Mouse (Mus musculus): ENCODE data around the gene Abi2. TPM values are rescaled to one million over a fixed set of nuclear protein-coding genes. Genes with fewer than 3 reads are reported as not detected.
A peak's percentile ranks its signal among the peaks of the same experiment; 100 is the strongest.

Gene Abi2
- polyA plus RNA-seq, 1 experiment from 2014 or later: 17.1 TPM

DNA sequence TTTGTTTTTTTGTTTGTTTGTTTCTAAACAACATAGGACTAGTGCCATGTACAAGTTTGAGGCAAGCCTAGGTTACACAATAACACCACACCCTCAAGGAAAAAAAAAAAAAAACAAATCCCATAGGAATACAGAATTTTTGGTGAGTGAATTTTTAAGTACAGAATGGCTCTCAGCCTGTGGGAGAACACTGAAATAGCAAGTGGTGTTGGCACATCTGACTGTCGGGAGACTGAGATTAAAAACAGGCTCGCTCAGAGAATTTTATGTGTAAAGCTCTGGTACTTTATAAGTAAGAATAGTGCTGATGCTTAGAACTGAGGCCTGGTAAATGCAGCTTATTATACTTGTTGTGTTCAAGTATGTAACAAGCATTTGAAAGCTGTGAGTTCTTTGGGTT is 60.1 kb downstream of the Abi2 start:
- no peaks in the 10 kb centered on the region for H3K27me3 ChIP-seq (replicated peaks; ENCODE audit: control insufficient read depth, insufficient read depth, low read length)
- H3K4me3 ChIP-seq (ENCODE audit: low read depth, low read length): no peak overlapping the region
- H3K4me2 ChIP-seq (ENCODE audit: low read depth, low read length): no peak overlapping the region
- peaks cover 33% of the 10 kb centered on the region for H3K36me3 ChIP-seq (ENCODE audit: control insufficient read depth, insufficient read depth, low read length)
- peak; percentile 23 for DNase-seq (ENCODE audit: low spot score)
- H3K27ac ChIP-seq (replicated peaks; ENCODE audit: low read depth, low read length): peak overlapping the region; percentile 33; the same call in 1 of the 2 replicates
- no peak for ATAC-seq (ENCODE audit: low read depth)
- H3K4me1 ChIP-seq (ENCODE audit: control insufficient read depth, insufficient read depth, low read length): no peaks in the 10 kb centered on the region
- WGBS: 75% methylated on average over 2 of the region's 2 CpGs
- no peaks in the 10 kb centered on the region for H3K9me3 ChIP-seq (ENCODE audit: control insufficient read depth, low read length)
- no peak overlapping the region for H3K9ac ChIP-seq (ENCODE audit: low read depth, low read length)

DNA sequence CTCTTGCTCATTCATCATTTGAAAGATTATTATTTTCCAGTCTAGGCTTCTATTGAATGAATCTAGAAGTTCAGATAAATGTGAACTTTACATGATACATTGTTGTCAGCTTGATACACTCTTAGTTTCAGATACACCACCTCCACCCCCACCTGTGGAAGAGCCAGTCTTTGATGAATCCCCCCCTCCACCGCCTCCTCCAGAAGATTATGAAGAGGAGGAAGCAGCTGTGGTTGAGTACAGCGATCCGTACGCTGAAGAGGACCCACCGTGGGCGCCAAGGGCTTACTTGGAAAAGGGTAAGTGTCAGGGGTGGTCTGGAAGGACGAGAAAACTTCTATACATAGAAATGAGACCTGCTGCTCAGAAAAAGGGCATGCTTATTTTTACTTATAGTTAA is 61.1 kb downstream of the Abi2 start:
- Histone ChIP-seq H3K9ac (ENCODE audit: low read depth, low read length) (no peak overlapping the region), H3K4me2 (ENCODE audit: low read depth, low read length) (no peak overlapping the region), H3K27me3 (replicated peaks; ENCODE audit: control insufficient read depth, insufficient read depth, low read length) (no peaks in the 10 kb centered on the region), H3K4me1 (ENCODE audit: control insufficient read depth, insufficient read depth, low read length) (no peaks in the 10 kb centered on the region), H3K9me3 (ENCODE audit: control insufficient read depth, low read length) (no peaks in the 10 kb centered on the region), H3K4me3 (ENCODE audit: low read depth, low read length) (no peak overlapping the region), H3K27ac (replicated peaks; ENCODE audit: low read depth, low read length) (no peak overlapping the region), H3K36me3 (ENCODE audit: control insufficient read depth, insufficient read depth, low read length) (peaks cover 26% of the 10 kb centered on the region)
- no peak for DNase-seq (ENCODE audit: low spot score)
- 90% methylated on average over 7 of the region's 7 CpGs for WGBS
- no peak for ATAC-seq (ENCODE audit: low read depth)

DNA sequence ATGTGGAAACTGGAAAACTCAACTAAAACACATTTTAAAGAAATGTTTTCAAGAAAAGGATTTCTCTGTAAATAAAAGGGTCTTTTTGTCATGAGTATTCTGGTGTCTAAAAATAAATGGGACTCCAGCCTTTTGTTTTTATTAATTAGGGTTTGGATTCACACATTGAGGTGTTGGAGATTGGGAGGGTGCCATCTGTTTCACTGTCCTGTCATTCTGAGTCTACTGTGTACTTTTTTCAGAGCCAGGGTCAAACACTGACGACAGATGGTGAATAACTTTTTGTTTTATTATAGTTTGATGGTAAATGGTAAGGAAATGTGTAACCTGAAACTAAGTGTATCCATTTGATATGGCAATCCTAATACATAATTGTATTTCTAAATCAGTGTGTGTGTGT is 72.1 kb downstream of the Abi2 start:
- no peak for ATAC-seq (ENCODE audit: low read depth)
- peaks cover 45% of the 10 kb centered on the region for H3K36me3 ChIP-seq (ENCODE audit: control insufficient read depth, insufficient read depth, low read length)
- WGBS: 57% methylated on average over 1 of the region's 1 CpGs

DNA sequence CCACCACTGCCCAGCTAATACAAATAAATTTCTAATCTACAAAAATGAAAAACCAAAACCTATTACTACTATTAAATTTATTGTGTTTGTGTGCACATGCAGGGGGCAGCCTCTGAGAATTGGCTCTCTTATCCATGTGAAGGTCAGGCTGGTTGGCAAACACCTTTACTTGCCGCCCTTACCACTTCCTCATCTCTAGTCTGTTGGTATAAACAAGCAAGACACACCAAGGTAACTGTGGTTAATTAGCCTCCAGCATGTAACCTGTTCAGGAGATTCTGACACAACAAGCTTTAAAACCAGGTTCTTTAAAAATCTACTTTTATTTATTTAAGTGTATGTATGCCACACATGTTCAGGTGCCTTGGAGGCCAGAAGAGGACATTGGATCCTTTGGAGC is 73.5 kb downstream of the Abi2 start:
- Histone ChIP-seq H3K9me3 (ENCODE audit: control insufficient read depth, low read length) (no peaks in the 10 kb centered on the region), H3K4me2 (ENCODE audit: low read depth, low read length) (no peak overlapping the region), H3K9ac (ENCODE audit: low read depth, low read length) (no peak overlapping the region), H3K27ac (replicated peaks; ENCODE audit: low read depth, low read length) (no peak overlapping the region), H3K4me1 (ENCODE audit: control insufficient read depth, insufficient read depth, low read length) (no peaks in the 10 kb centered on the region), H3K27me3 (replicated peaks; ENCODE audit: control insufficient read depth, insufficient read depth, low read length) (no peaks in the 10 kb centered on the region), H3K4me3 (ENCODE audit: low read depth, low read length) (no peak overlapping the region), H3K36me3 (ENCODE audit: control insufficient read depth, insufficient read depth, low read length) (peaks cover 45% of the 10 kb centered on the region)
- ATAC-seq (ENCODE audit: low read depth): no peak
- no peak for DNase-seq (ENCODE audit: low spot score)
- WGBS: 97% methylated on average over 1 of the region's 1 CpGs

More for the DNA sequence above, 72.1 kb downstream of the Abi2 start:
- Histone ChIP-seq H3K4me3 (ENCODE audit: low read depth, low read length) (no peak overlapping the region), H3K4me1 (ENCODE audit: control insufficient read depth, insufficient read depth, low read length) (no peaks in the 10 kb centered on the region), H3K27ac (replicated peaks; ENCODE audit: low read depth, low read length) (no peak overlapping the region), H3K9ac (ENCODE audit: low read depth, low read length) (no peak overlapping the region), H3K4me2 (ENCODE audit: low read depth, low read length) (no peak overlapping the region), H3K27me3 (replicated peaks; ENCODE audit: control insufficient read depth, insufficient read depth, low read length) (no peaks in the 10 kb centered on the region), H3K9me3 (ENCODE audit: control insufficient read depth, low read length) (no peaks in the 10 kb centered on the region)
- no peak for DNase-seq (ENCODE audit: low spot score)

DNA sequence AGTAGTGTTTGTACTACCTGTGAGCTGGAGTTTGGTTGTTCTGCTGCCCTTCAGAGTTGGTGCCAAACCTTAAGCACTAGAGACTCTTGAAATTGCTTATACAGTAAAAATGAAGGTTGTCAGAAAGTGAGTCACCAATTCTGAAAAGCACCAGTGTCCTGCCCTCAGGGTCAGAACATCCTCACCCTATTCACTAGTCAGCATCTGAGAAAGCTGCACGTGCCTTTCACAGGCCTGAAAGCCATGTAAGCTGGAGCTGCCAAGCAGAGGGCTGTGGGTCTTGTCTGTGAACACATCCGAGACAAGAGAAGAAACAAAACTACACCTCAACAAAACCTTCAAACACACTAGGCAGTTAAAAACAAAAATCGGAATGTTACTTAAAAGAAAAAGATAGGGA is 76.2 kb downstream of the Abi2 start:
- ATAC-seq (ENCODE audit: low read depth) (no peak), DNase-seq (ENCODE audit: low spot score) (no peak)
- no peak overlapping the region for H3K9ac ChIP-seq (ENCODE audit: low read depth, low read length)
- H3K36me3 ChIP-seq (ENCODE audit: control insufficient read depth, insufficient read depth, low read length): peaks cover 46% of the 10 kb centered on the region
- no peak overlapping the region for H3K4me2 ChIP-seq (ENCODE audit: low read depth, low read length)
- H3K9me3 ChIP-seq (ENCODE audit: control insufficient read depth, low read length): no peaks in the 10 kb centered on the region
- H3K4me3 ChIP-seq (ENCODE audit: low read depth, low read length): no peak overlapping the region
- 88% methylated on average over 3 of the region's 3 CpGs for WGBS
- no peak overlapping the region for H3K27ac ChIP-seq (replicated peaks; ENCODE audit: low read depth, low read length)
- no peaks in the 10 kb centered on the region for H3K4me1 ChIP-seq (ENCODE audit: control insufficient read depth, insufficient read depth, low read length)
- H3K27me3 ChIP-seq (replicated peaks; ENCODE audit: control insufficient read depth, insufficient read depth, low read length): no peaks in the 10 kb centered on the region

DNA sequence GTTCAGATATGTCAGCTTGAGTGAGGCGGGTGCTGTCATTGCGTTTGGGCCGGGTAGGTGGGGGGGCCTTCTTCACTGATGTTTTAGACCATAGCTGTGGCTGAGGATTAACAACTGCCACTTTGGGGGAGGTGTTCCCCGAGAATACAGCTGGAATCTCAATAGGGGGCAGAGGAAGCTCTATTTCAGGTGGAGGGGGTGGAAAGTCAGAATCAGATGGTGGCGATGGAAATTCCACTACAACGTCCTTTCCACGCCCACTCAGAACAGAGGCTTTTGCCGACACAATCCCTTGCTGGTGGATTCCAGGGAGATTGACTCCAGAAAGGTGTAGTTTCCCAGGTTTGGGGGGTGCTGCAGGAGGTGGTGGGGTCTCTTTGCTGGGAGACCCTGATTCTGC is 79.2 kb downstream of the Abi2 start:
- Histone ChIP-seq H3K36me3 (ENCODE audit: control insufficient read depth, insufficient read depth, low read length) (peaks cover 63% of the 10 kb centered on the region), H3K4me3 (ENCODE audit: low read depth, low read length) (no peak overlapping the region), H3K4me2 (ENCODE audit: low read depth, low read length) (no peak overlapping the region), H3K9me3 (ENCODE audit: control insufficient read depth, low read length) (no peaks in the 10 kb centered on the region), H3K27ac (replicated peaks; ENCODE audit: low read depth, low read length) (no peak overlapping the region), H3K4me1 (ENCODE audit: control insufficient read depth, insufficient read depth, low read length) (no peaks in the 10 kb centered on the region), H3K9ac (ENCODE audit: low read depth, low read length) (no peak overlapping the region), H3K27me3 (replicated peaks; ENCODE audit: control insufficient read depth, insufficient read depth, low read length) (no peaks in the 10 kb centered on the region)
- WGBS: 85% methylated on average over 8 of the region's 8 CpGs
- ATAC-seq (ENCODE audit: low read depth) (no peak), DNase-seq (ENCODE audit: low spot score) (no peak)

DNA sequence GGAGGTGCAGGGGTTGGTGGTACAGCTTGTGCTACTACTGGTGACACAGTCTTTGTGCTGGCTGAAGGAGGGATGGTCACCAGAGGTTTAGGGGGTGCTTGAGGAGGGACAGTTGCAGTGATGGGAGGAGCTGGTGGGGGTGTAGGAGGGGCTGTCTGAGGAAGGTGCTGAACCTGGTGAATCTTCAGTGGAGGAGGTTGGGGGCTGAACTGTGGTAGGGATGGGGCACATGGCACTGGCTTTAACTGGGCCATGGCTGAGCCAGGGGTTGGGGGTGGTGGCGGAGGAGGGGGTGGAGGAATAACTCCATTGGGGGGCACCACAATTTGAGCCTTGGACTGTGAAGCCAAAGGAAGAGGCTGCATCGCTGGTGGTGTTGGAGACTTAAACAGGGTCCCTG is 80.2 kb downstream of the Abi2 start:
- ATAC-seq (ENCODE audit: low read depth): no peak; the same call in 1 of the 2 replicates
- H3K36me3 ChIP-seq (ENCODE audit: control insufficient read depth, insufficient read depth, low read length): peaks cover 71% of the 10 kb centered on the region
- WGBS: 81% methylated on average over 2 of the region's 2 CpGs

DNA sequence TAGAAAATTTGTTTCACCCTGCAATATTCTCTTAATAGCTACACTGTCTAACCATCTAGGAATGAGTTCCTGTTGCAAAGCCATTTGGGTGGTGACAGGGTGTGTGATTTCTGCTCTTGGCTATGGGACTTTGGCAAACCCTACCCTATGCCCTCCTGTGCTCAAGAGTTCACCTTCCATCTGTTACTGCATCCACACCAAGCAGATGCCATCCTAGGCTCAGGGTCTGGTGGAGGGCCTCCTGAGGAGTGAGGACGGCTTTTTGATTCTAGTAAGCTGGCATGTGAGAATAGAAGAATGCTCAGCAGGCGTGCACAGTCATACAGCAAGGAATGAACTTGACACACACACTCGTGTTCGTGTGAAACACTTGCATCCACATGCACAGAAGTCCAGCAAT is 81.1 kb downstream of the Abi2 start:
- Histone ChIP-seq H3K27ac (replicated peaks; ENCODE audit: low read depth, low read length) (no peak overlapping the region), H3K9ac (ENCODE audit: low read depth, low read length) (no peak overlapping the region), H3K27me3 (replicated peaks; ENCODE audit: control insufficient read depth, insufficient read depth, low read length) (no peaks in the 10 kb centered on the region), H3K36me3 (ENCODE audit: control insufficient read depth, insufficient read depth, low read length) (peaks cover 79% of the 10 kb centered on the region), H3K4me3 (ENCODE audit: low read depth, low read length) (no peak overlapping the region), H3K4me1 (ENCODE audit: control insufficient read depth, insufficient read depth, low read length) (no peaks in the 10 kb centered on the region), H3K4me2 (ENCODE audit: low read depth, low read length) (no peak overlapping the region), H3K9me3 (ENCODE audit: control insufficient read depth, low read length) (no peaks in the 10 kb centered on the region)
- ATAC-seq (ENCODE audit: low read depth): no peak
- no peak for DNase-seq (ENCODE audit: low spot score)
- WGBS: 82% methylated on average over 4 of the region's 4 CpGs

More for the DNA sequence above, 80.2 kb downstream of the Abi2 start:
- Histone ChIP-seq H3K4me2 (ENCODE audit: low read depth, low read length) (no peak overlapping the region), H3K4me1 (ENCODE audit: control insufficient read depth, insufficient read depth, low read length) (no peaks in the 10 kb centered on the region), H3K27ac (replicated peaks; ENCODE audit: low read depth, low read length) (no peak overlapping the region), H3K9ac (ENCODE audit: low read depth, low read length) (no peak overlapping the region), H3K4me3 (ENCODE audit: low read depth, low read length) (no peak overlapping the region), H3K9me3 (ENCODE audit: control insufficient read depth, low read length) (no peaks in the 10 kb centered on the region), H3K27me3 (replicated peaks; ENCODE audit: control insufficient read depth, insufficient read depth, low read length) (no peaks in the 10 kb centered on the region)
- no peak for DNase-seq (ENCODE audit: low spot score)

DNA sequence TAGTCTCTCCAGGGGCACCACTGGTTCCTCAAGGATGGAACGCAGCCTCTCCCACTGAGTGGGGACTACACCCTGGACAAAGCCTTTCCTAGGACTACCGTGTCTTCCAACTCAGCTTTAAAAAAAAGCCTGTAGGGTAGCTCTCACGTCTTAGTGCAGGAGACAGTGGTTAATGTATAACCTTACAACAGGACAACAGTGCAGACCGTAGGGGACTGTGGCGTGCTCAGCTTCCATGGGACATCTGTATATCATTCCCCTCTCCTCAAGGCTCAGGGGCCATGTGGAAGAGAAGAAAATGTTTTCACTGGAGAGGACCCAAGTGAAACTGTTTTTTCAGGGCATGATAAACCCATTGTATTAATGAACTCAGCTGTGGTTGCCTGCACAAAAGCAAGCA is 83.0 kb downstream of the Abi2 start:
- no peak for ATAC-seq (ENCODE audit: low read depth)
- no peak overlapping the region for H3K9ac ChIP-seq (ENCODE audit: low read depth, low read length)
- no peaks in the 10 kb centered on the region for H3K9me3 ChIP-seq (ENCODE audit: control insufficient read depth, low read length)
- no peak overlapping the region for H3K4me2 ChIP-seq (ENCODE audit: low read depth, low read length)
- no peak overlapping the region for H3K27ac ChIP-seq (replicated peaks; ENCODE audit: low read depth, low read length)
- DNase-seq (ENCODE audit: low spot score): no peak
- H3K36me3 ChIP-seq (ENCODE audit: control insufficient read depth, insufficient read depth, low read length): peaks cover 83% of the 10 kb centered on the region
- no peak overlapping the region for H3K4me3 ChIP-seq (ENCODE audit: low read depth, low read length)
- H3K4me1 ChIP-seq (ENCODE audit: control insufficient read depth, insufficient read depth, low read length): no peaks in the 10 kb centered on the region
- WGBS: 69% methylated on average over 5 of the region's 5 CpGs
- no peaks in the 10 kb centered on the region for H3K27me3 ChIP-seq (replicated peaks; ENCODE audit: control insufficient read depth, insufficient read depth, low read length)
